Mouse (Mus musculus) heart, adult 2 months (tissue): ENCODE results near the gene B9d2.
"Not testable (repeated sequence)": the region's sequence is repeated elsewhere in the genome, so short reads cannot be mapped to it uniquely, and the experiment has no call there.

ENCODE experiments used
- CTCF ChIP-seq: fragments of 200-600 bp; IDR thresholded peaks from 2 replicates; pipeline ENCODE4 v1.8.1; 2022; ENCODE audit warnings: antibody characterized with exemption, mild to moderate bottlenecking, moderate library complexity
- POLR2A ChIP-seq: fragments of 200-500 bp; IDR thresholded peaks from 2 replicates; pipeline ENCODE4 v1.6.1; 2011; ENCODE audit warnings: mild to moderate bottlenecking, low read depth, low read length, control low read depth; ENCODE audit not compliant: insufficient read depth

- TF ChIP-seq CTCF, POLR2A: not testable (repeated sequence)
These were observed 41.2 kb downstream of the B9d2 start for GRCm38 (mm10) chr7:25721776-25722175.
